Mouse (Mus musculus) kidney, embryonic 14.5 days (tissue): ENCODE results near the gene Notch1. TPM values are rescaled to one million over a fixed set of nuclear protein-coding genes. Genes with fewer than 3 reads are reported as not detected.

Source experiments
- ATAC-seq: fragments of 200-750 bp; cut with Nextera tagmentation; 2 replicates; pipeline ENCODE4 v1.8.0; 2017; ENCODE audit warnings: moderate number of reproducible peaks, mild to moderate bottlenecking, moderate TSS enrichment, moderate library complexity; ENCODE audit not compliant: low FRiP score, low TSS enrichment
- H3K27ac ChIP-seq: fragments of 300-500 bp; sonication (generic); 2 replicates; pipeline ENCODE4 v1.5.1; 2014; ENCODE audit warnings: low read depth, mild to moderate bottlenecking, low read length, moderate library complexity, mixed read lengths
- H3K27me3 ChIP-seq: fragments of 300-500 bp; sonication (generic); 2 replicates; pipeline ENCODE4 v1.6.1; 2014; ENCODE audit warnings: mild to moderate bottlenecking, low read length; ENCODE audit not compliant: control insufficient read depth, insufficient read depth
- H3K36me3 ChIP-seq: fragments of 300-500 bp; sonication (generic); 2 replicates; pipeline ENCODE4 v1.6.1; 2014; ENCODE audit warnings: low read length, mixed read lengths; ENCODE audit not compliant: control insufficient read depth, insufficient read depth
- H3K4me1 ChIP-seq: fragments of 300-500 bp; sonication (generic); 2 replicates; pipeline ENCODE4 v1.6.1; 2014; ENCODE audit warnings: low read length, mixed read lengths; ENCODE audit not compliant: control insufficient read depth, insufficient read depth
- H3K4me2 ChIP-seq: fragments of 300-500 bp; sonication (generic); replicated peaks from 2 replicates; pipeline ENCODE4 v1.6.1; 2014; ENCODE audit warnings: low read depth, mild to moderate bottlenecking, low read length
- H3K4me3 ChIP-seq: fragments of 300-500 bp; sonication (generic); 2 replicates; pipeline ENCODE4 v1.5.1; 2014; ENCODE audit warnings: mild to moderate bottlenecking, low read length
- H3K9ac ChIP-seq: fragments of 300-500 bp; sonication (generic); 2 replicates; pipeline ENCODE4 v1.6.1; 2014; ENCODE audit warnings: low read depth, mild to moderate bottlenecking, low read length, moderate library complexity
- H3K9me3 ChIP-seq: fragments of 300-500 bp; sonication (generic); 2 replicates; pipeline ENCODE4 v1.6.1; 2016; ENCODE audit warnings: low read length; ENCODE audit not compliant: control insufficient read depth
- WGBS: fragments of 180-500 bp; shearing (Covaris S2); extraction: QIAGEN DNeasy Blood & Tissue Kit; methylation state at CpG from one replicate; pipeline ENCODE4 v1.1.7; 2014; 5-methylcytosine and 5-hydroxymethylcytosine counted together
- polyA plus RNA-seq: library from polyadenylated mRNA; unstranded; fragments of >200 nt; fragmentation: Nextera tagmentation; extraction: Ambion mirVana; gene quantifications from 2 replicates; pipeline ENCODE4 v1.2.1, GENCODE M21; 2014

Gene Notch1
- polyA plus RNA-seq, 1 experiment from 2014 or later, result 45.1 TPM

GRCm38 (mm10) chr2:26483230-26483869 is 33.1 kb downstream of the Notch1 start:
- peaks cover 57% of the 10 kb centered on the region for H3K36me3 ChIP-seq
- WGBS, result 56% methylated on average over 13 of the region's 13 CpGs

GRCm38 (mm10) chr2:26482824-26483223 is 33.6 kb downstream of the Notch1 start:
- Histone ChIP-seq H3K4me3 (no peak overlapping the region), H3K36me3 (peaks cover 63% of the 10 kb centered on the region), H3K4me2 (no peak overlapping the region), H3K27ac (peak overlapping the region; percentile 87), H3K9ac (no peak overlapping the region), H3K27me3 (no peaks in the 10 kb centered on the region), H3K9me3 (no peaks in the 10 kb centered on the region), H3K4me1 (peaks cover 65% of the 10 kb centered on the region)
- WGBS, result 91% methylated on average over 3 of the region's 3 CpGs
- ATAC-seq, result no peak

More at GRCm38 (mm10) chr2:26483230-26483869, 33.1 kb downstream of the Notch1 start:
- no peaks in the 10 kb centered on the region for H3K27me3 ChIP-seq
- H3K27ac ChIP-seq, result peak overlapping the region; percentile 87
- H3K4me1 ChIP-seq, result peaks cover 70% of the 10 kb centered on the region
- H3K4me3 ChIP-seq, result no peak overlapping the region
- H3K9me3 ChIP-seq, result no peaks in the 10 kb centered on the region
- no peak overlapping the region for H3K9ac ChIP-seq
- H3K4me2 ChIP-seq, result no peak overlapping the region
- no peak for ATAC-seq

GRCm38 (mm10) chr2:26481724-26482495 is 34.6 kb downstream of the Notch1 start:
- peak; percentile 53 for ATAC-seq
- peaks cover 72% of the 10 kb centered on the region for H3K36me3 ChIP-seq

GRCm38 (mm10) chr2:26480911-26481310 is 35.6 kb downstream of the Notch1 start:
- no peak for ATAC-seq
- Histone ChIP-seq H3K4me2 (no peak overlapping the region), H3K27ac (no peak overlapping the region), H3K4me3 (no peak overlapping the region), H3K9ac (no peak overlapping the region), H3K27me3 (no peaks in the 10 kb centered on the region), H3K36me3 (peaks cover 82% of the 10 kb centered on the region), H3K4me1 (peaks cover 46% of the 10 kb centered on the region), H3K9me3 (no peaks in the 10 kb centered on the region)
- WGBS, result 89% methylated on average over 12 of the region's 12 CpGs

More at GRCm38 (mm10) chr2:26481724-26482495, 34.6 kb downstream of the Notch1 start:
- Histone ChIP-seq H3K9ac (no peak overlapping the region), H3K4me3 (no peak overlapping the region), H3K4me2 (no peak overlapping the region), H3K4me1 (peaks cover 56% of the 10 kb centered on the region), H3K9me3 (no peaks in the 10 kb centered on the region), H3K27me3 (no peaks in the 10 kb centered on the region), H3K27ac (peak overlapping the region; percentile 87)
- 66% methylated on average over 10 of the region's 10 CpGs for WGBS

- no peak overlapping the region for H3K4me2 ChIP-seq
- H3K4me3 ChIP-seq, result no peak overlapping the region
- no peaks in the 10 kb centered on the region for H3K27me3 ChIP-seq
- 96% methylated on average over 2 of the region's 2 CpGs for WGBS
- H3K27ac ChIP-seq, result no peak overlapping the region
- H3K4me1 ChIP-seq, result peaks cover 25% of the 10 kb centered on the region
- H3K36me3 ChIP-seq, result peaks cover 88% of the 10 kb centered on the region
- no peak overlapping the region for H3K9ac ChIP-seq
- no peaks in the 10 kb centered on the region for H3K9me3 ChIP-seq
- no peak for ATAC-seq
Measured at GRCm38 (mm10) chr2:26478685-26479205, 37.7 kb downstream of the Notch1 start.

- Histone ChIP-seq H3K4me1 (peaks cover 18% of the 10 kb centered on the region), H3K9me3 (no peaks in the 10 kb centered on the region), H3K4me3 (no peak overlapping the region), H3K9ac (no peak overlapping the region), H3K27me3 (no peaks in the 10 kb centered on the region), H3K27ac (no peak overlapping the region), H3K36me3 (peaks cover 93% of the 10 kb centered on the region), H3K4me2 (no peak overlapping the region)
- no peak for ATAC-seq
- 98% methylated on average over 7 of the region's 7 CpGs for WGBS
Measured at GRCm38 (mm10) chr2:26477911-26478310, 38.6 kb downstream of the Notch1 start.

GRCm38 (mm10) chr2:26475505-26476430 is 40.7 kb downstream of the Notch1 start:
- Histone ChIP-seq H3K36me3 (peaks cover 100% of the 10 kb centered on the region), H3K9ac (no peak overlapping the region), H3K4me2 (no peak overlapping the region), H3K9me3 (no peaks in the 10 kb centered on the region), H3K4me1 (no peaks in the 10 kb centered on the region), H3K27me3 (no peaks in the 10 kb centered on the region), H3K27ac (peak overlapping the region; percentile 69), H3K4me3 (no peak overlapping the region)
- WGBS, result 87% methylated on average over 13 of the region's 13 CpGs
- no peak for ATAC-seq

GRCm38 (mm10) chr2:26474789-26475504 is 41.5 kb downstream of the Notch1 start:
- no peaks in the 10 kb centered on the region for H3K4me1 ChIP-seq
- ATAC-seq, result peak; percentile 33; the same call in 1 of the 2 replicates
- H3K9me3 ChIP-seq, result no peaks in the 10 kb centered on the region
- no peak overlapping the region for H3K4me3 ChIP-seq
- H3K4me2 ChIP-seq, result no peak overlapping the region
- no peak overlapping the region for H3K9ac ChIP-seq
- WGBS, result 50% methylated on average over 9 of the region's 9 CpGs
- peaks cover 100% of the 10 kb centered on the region for H3K36me3 ChIP-seq
- H3K27me3 ChIP-seq, result no peaks in the 10 kb centered on the region
- H3K27ac ChIP-seq, result peak overlapping the region; percentile 69; the same call in 1 of the 2 replicates
